Mouse (Mus musculus): ENCODE data around the gene Map2k5.

Map2k5 gene

DNA sequence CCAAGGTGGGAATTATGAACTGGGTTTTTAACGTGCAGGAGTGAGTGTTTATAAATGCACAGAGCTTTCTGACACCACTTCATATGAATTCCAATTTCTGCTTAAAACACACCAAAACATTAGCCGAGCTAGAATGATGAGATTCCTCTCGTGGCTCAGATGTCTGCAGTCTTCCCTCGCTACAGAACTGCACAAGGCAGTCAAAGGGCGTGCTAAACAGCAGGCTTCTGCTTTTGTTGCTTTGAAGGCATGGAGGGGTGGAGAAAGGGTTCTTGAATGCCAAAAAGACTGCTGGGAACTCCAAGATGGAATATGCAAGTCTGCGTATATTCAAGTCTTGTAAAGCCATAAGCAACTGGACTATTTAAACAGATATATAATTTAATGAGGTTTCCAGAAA lies 38.4 kb downstream of the Map2k5 start:
- no peak for DNase-seq (ENCODE audit: low spot score)

DNA sequence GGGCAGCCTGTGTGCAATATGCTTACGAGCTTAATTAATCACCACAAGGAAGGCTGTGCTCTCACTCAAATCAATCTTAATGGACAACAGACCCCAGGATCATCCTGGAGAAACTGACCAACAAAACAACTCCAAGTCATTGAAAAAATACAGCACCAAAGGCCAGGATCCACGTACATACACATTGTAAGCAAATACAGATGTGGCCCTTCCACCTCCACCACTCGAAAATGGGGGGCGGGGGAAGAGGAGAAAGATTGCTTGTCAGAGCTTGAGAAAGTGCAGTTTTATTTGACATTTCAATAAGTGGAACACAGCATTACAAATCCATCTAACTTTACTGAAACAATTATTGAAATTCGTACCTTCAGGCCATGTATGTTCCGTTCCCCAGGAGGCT lies 39.0 kb downstream of the Map2k5 start:
- DNase-seq (ENCODE audit: low spot score) = no peak

DNA sequence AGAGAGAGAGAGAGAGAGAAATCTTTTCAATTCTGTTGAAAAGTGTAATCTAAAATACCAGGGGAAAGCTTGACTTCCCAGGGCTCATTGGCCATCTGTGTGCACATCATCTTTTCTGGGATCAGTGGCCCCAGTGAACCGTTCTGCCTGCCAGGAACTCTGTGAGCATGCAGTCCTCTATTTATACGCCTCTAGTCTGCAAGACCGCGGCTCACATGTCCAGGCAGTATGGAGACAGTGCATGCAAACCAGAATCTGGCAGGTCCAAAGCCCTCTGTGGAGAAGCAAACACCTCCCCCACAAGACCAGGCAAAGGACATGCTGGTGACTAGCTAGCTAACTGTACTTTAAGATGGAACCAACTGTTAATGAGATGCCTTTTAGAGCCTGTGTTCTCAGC lies 41.9 kb downstream of the Map2k5 start:
- DNase-seq (ENCODE audit: low spot score) = no peak

DNA sequence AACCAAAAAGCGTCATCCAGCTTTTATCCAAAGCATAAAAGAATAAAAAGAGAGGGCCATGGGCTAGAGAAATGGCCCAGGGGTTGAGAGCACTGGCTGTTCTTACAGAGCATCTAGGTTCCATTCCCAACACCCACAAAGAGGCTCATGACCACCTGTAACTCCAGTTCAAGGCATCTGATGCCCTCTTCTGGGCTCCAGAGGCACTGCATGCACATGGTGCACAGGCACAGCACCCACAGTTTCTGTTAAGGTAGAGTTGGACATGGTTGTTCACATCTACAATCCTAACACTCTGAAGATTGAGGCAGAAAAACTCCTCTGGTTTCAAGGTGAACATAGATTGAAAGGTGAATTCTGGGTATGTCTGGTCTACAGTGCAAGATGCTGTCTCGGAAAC lies 44.6 kb downstream of the Map2k5 start:
- DNase-seq (ENCODE audit: low spot score) = no peak

DNA sequence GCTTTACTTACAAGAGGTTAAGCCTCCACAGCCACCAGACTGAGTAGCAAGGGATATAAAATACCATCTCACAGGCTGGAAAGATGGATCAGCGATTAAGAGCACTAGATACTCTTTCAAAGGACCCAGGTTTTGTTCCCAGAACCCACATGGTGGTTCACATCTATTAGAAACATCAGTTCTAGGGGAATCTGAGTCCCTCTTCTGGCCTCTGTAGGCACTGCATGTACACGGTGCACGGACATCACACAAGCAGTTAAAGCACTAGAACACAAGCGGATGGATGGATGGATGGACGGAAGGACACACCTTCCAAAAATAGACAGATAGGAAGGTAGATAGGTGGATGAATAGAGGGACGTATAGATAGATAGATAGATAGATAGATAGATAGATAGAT lies 46.5 kb downstream of the Map2k5 start:
- no peak for DNase-seq (ENCODE audit: low spot score)

DNA sequence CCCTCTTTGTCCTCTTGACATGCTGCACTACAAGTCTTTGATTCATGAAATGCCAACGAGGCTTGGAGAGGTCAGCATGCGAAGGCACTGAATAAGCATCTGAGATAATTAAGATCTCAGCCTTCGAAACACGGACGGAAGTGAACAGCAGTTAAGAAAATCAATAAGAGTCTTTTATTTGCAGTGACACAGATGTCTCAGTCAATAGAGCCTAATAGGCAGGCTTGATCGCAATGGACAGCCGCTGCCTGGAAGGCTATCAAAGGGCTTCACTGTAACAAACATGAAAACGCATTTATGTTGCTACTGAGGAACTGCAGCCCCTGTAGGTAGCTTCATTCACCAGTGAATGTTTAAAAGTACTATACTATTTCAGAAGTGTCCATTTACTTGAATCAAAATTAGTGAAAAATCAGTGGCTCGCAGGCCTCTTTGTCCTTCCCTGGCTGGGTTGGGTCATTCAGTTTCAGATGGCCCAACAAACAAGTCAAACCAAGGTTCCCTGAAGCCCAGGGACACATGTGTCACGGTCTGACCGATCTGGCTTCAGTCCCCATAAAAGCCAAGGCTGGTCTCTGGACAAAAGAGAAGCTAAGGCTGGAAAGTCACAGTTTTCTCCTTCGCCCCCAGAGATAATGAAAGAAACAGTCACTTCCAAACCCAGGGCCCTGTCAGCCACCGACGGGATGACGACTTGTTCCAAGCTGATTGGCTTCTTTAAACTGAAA lies 48.6 kb downstream of the Map2k5 start:
- no peak for DNase-seq (ENCODE audit: low spot score)

DNA sequence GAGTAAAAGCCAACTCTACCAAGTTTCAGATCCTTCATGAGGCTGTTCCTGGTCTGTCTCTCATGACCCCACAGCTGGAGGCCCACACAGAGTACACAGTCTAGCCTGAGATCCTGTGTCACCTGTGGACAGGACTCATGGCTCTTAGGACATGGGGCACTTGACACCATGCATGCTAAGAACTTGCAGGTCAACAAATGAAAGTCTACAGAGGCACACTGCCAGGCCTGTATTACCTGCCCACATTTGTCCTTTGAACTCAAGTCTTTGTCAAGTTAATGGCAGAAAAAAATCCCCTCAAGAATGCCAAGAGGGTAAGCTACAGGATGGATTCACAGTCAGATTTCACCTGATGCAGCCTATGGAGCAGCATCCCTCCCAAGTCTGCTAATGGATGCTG lies 62.5 kb downstream of the Map2k5 start:
- no peak for DNase-seq (ENCODE audit: low spot score)

DNA sequence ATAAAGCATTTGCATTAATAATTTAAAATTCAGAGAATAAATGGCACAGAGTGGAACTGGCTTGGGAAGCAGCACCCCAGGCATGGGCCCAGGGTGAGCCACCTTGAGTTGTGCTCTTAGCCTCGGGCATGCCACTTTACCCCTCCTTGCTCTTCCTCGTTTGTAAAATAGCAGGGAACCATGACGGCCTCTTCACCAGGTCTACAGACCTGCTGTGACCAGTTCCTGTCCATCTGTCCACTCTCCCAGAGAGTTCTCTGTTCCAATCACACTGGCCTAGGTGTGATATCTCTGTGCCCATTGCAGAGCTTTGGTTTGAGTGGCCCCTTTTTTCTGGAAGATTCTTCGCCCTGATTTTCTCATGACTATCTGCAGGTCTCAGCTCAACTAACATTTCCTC lies 63.6 kb downstream of the Map2k5 start:
- DNase-seq (ENCODE audit: low spot score) = no peak

DNA sequence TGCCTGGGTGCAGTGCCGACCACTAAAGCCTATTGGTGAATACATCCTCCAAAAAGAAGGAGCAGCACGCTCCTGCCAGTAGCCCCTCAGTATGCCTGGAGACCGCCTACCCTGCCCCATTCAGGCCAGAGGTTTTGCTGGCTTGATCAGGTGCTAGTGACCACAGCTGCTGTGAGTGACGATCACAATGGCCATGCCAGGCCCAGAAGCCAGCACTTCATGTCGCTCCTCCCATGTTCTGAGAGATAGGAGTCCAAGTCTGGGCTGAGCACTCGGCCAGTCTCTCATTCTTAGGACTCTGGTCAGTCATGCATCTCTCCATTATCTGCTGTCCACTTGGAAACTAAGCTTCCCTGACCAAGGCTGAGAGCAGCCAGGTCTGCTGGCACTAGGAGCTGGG lies 67.7 kb downstream of the Map2k5 start:
- DNase-seq (ENCODE audit: low spot score) = no peak

DNA sequence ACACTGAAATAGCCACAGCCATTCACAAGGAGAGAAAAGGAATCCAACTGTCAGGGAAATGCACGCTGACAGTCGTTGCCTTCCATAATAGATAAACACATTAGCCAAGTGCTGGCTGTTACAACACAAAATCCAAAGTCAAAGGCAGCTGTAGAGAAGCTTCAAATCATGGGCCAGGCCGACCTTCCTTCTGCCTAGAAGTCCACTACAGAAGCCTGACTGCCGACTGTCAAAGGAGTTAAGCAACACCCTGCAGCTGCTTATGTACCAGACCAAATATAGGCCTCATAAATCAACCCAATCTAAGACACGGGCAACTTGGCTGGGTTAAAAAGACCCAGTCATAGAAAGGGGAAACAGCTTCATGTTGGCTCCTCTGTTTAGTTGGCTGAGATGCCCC lies 68.7 kb downstream of the Map2k5 start:
- DNase-seq (ENCODE audit: low spot score) = no peak

DNA sequence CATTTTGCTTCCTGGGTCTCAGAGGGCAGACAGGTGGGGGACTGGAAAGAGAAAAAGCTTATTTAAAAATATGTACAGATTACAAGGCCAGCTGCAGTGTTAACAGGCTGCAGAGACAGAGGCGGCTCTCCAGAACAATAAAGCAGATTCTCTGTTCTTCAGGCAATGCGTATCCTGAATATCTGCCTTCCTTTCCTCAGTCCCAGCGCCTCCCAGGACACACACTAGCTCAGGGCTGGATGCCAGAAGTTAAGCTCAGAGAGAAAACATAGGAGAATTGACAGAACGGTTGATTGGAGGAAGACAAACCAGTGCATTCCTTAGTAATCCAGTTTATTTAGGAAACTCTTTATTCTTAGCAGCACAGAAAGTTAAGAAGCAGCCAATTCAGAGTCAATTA lies 69.3 kb downstream of the Map2k5 start:
- DNase-seq (ENCODE audit: low spot score) = no peak

DNA sequence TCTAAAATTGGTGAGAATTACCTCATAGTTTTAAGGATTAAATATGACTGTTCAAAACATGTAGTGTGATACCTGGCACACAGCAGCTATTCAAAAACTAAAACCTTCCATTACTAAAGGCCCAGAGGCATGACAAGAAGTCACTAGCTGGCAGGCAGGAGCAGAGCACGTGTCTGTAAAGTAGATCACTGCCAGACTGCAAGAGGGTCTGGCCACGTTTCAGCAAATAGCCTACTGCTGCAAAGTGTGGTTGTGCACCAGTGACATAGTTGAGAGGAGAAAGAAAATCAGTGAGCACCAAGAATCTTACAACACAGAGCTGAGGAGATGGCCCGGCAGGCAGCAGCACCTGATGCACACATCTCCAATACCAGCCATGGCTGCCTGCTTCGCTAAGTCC lies 75.2 kb downstream of the Map2k5 start:
- no peak for DNase-seq (ENCODE audit: low spot score)

DNA sequence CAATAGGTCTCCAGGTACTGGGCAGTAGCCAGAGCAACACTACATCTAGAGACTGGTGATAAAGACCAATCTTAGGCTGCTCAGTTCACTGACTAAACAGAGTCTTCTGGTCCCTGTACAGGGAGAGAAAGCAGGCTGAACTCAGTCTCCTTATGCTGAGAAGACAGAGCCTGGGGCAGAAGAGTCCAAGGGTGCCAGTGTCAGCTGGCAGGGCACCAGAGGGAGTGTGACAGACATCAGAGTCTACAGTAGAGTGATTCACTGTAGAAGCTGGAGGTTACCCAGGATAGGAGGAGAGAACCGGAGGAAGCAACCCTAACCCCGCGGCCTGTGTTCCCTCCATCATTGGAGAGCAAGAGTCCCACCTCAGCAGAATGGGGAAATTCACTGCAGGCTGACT lies 79.0 kb downstream of the Map2k5 start:
- no peak for DNase-seq (ENCODE audit: low spot score)

DNA sequence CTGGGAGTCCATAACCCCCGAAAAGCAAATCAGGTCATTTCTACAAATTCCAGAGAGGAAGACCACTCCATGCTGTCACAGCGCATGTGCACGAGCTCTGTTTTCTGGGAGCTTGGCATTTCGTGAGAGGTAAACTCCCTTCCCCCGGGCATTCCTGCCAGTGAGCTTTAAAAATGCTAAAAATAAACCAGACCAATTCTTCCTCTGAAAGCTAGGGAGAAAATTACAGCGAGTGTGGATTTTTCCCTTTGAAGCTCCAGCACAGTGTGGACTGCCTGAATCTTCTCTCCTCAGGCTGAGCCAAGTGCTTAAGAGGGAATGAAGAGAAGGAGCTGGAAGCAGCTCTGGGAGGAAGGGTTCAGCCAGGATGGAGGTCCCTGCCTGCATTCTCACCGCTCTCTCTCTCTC lies 82.1 kb downstream of the Map2k5 start:
- no peak for DNase-seq (ENCODE audit: low spot score)

DNA sequence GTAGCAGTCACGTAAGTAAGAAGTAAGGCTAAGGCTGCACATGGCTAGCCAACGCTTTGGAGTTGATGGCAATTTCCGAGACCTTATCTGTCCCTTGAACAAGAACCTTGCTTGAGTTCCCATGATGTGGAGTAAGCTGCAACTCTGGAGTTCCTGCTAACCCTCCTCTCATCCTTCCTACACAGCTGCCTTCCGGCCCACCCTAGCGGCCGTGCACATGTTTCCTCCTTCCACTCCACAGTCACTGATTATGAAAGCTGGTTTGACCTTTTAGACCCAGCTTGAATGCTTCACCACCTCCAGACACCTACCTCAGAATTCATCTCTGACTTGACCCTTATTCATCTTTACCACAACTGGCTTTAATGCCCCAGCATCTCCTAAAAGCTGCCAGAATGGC lies 82.9 kb downstream of the Map2k5 start:
- no peak for DNase-seq (ENCODE audit: low spot score)

DNA sequence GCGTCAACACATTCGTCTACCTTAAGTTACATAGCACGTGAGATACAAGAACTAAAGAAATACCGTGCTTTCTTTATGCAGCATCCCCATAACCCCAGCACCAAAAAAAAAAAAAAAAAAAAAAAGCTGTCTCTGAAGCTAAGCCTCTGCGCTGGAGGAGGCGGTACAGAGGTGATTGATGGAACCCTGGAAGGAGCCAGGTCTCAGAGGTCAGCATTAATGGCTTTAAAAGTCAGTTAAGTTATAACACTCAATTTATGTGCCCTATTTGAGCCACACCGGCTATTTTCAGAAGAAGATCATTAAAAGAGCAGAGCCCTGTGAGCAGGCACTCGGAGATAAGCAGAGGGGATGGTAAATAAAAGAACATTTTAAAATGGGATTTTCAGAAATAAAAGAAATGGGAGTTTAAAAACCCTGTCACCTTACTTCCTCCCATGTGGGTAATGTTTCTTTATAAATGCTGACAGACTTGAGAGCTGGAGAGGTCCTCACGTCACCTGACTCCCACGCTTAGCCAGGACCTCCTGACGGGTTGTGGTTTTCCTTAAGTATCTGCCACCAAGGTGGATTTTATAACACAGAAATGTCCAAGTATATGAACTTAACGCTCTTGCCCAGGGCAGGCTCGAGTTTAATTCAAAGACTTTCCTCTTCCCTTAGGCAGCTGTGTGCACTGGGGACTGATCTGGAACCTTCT lies 83.8 kb downstream of the Map2k5 start:
- no peak for DNase-seq (ENCODE audit: low spot score)

DNA sequence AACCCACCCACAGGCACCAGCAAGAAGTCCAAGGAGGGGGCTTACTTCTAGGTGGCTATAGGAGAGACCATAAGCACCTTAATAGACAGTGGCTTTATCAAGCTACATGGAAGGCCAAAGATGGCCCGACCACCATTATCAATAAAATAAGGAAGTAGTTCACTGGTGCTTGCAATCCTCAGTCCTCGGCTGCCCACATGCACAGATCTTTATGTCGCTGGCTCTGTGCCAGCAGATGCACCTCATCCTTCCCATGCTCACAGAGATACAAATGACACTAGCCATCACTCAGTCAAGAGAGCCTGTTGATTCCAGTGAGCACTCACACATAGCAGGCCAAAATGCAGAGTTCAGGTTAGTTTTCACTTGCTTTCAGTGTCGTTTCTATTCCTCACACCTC lies 89.0 kb downstream of the Map2k5 start:
- no peak for DNase-seq (ENCODE audit: low spot score)

DNA sequence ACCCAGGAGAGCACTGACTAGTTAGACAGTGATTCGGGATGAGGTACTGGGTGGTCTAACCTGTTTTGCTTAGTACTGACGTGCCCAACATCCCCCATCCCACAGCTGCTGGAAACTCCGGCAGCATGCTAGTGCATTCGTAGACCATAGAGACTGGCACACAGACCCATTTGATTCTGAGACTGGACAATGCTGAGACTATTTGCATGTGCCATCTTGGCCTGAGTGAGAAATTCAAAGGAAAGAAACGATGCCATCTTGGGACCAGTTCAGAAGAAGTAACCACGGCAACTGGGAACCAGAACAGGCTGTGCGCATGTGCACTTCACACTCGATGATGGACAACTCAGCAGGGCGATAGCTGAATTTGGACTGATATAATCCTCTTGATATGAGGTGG lies 93.3 kb downstream of the Map2k5 start:
- DNase-seq (ENCODE audit: low spot score) = no peak

DNA sequence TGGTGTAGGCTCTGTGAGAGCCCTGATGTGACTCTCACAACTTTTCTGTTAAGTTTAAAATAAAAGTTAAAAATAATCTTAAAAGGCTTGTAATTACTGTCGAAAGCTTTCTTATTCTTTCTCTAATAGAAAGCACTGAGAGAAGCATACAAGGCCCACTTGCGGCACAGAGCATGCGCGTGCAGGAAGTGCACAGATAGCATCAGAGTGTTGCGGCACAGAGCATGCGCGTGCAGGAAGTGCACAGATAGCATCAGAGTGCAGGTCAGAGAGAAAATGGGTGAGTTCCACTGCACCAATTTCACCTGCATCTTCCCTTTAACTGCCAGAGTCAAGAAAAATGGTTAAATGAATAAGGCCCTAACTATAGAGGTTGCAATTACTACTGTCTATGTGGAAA lies 95.7 kb downstream of the Map2k5 start:
- DNase-seq (ENCODE audit: low spot score) = no peak

DNA sequence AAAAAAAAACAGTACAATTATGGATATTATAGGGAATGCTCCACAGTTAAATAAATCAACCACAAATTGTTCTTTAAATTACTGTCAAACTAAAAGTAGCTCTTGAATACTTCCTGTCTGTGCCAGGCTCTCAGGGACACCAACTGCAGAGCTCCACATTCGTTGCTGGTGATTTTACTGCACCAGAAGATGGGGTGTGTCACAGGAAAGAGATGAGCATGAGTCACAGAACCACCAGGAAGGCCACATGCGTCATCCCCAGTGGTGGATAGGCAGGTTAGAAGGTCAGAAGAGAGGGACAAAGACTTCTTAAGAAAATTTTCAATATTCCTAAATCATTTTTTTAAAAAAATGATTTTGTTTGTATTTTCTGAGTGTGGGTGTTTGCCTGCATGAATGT lies 96.6 kb downstream of the Map2k5 start:
- DNase-seq (ENCODE audit: low spot score) = no peak

DNA sequence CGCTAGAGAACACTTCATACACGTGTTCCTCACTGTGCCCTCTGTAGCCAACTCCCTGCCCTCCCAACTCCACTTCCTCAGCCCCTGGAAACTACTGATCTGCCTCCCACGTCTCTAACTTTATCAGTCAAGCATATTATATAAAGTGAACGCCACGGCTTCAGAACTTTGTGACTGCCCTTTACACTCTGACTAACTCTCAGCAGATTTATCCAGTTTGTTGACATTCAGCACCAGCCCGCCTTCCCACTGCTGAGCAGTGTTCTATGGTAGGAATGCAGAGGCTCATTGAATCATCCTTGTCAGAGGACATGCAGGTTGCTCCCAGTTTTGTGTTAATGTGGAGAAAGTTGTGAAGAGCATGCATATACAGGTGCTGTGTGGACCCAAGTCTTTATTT lies 103.9 kb downstream of the Map2k5 start:
- no peak for DNase-seq (ENCODE audit: low spot score)

DNA sequence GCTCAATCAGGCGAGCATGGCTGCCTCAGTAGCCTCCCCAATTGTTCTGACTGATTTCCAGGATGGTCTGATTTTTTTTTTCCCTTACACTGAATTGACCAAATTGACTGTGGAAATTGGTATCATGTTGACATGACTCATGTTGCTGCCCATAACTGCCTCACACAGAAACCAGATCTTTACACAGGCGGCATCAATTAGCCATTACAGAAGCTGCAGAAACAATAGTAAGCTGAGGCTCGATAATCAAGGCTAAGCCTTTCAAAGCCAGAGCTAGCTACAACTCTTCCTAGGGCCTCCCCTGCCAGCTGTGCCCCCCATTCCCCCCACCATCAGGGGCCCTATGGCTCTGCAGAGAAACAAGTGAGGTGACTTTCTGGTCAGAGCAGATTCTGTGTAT lies 107.9 kb downstream of the Map2k5 start:
- DNase-seq (ENCODE audit: low spot score) = no peak

DNA sequence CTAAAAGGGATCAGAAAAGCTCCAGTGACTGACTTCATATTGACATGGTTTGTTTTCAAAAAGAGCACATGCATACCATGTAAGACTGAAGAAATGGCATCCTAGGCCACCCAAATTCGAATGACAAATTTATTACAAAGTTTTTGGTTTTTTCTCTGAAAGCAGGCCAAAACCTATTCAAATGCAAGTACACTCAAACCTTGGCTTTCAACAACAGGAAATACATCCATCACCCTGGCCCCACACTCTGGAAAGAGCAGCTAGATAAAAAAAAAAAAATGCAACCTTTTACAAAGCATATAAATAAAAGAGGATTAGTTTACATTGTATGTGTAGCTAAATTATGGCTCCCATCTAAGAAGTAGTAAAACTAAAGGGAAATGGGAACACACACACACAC lies 114.5 kb downstream of the Map2k5 start:
- no peak for DNase-seq (ENCODE audit: low spot score)

DNA sequence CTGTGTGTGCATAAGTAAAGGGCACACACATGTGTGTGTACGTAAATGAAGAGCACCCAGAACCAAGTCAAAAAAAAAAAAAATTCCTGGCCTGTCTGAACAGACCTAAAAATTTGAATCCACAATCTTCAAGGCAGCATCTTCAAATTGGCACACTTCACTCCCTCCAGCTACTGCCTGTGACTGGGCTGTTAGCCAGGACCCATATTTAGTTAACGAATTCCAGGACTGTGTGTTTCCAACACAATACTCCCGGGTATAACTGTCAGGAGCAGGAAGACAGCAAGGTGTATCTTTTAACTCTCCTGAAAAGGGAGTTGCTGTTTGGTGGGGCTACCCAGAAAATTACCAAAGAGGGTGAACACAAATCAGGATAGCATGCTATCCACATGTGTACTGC lies 118.9 kb downstream of the Map2k5 start:
- DNase-seq (ENCODE audit: low spot score) = no peak

Measured in urinary bladder, postnatal 25 days (tissue).